Mouse (Mus musculus): ENCODE measurements at regions not wholly inside any gene's neighbourhood (a gene's known extent, or its start where the extent isn't known, plus 50 kb on each side); places are given as distances from the start of the nearest gene placed in this dataset.
"Not testable (repeated sequence)": the region's sequence is repeated elsewhere in the genome, so short reads cannot be mapped to it uniquely, and the experiment has no call there.

DNA sequence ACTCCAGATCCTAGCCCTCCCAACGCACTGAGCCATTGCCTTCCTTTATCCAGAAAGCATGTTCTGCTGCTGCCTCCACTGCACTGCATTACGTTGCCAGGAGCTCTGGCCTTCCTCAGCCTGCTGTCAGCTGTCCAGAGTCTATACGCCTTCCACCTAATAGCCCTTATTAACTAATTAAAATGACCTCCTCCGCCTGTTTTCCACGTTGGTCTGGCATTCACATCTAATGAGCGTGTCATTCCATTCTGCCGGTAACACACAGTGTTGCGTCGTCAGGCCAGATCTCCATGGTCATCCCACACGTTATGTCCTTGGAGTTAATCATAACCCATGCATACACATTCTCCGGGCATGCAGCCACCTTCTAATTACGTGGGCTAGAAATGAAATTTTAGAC, 56.7 kb upstream of the Med4 start:
- WGBS: 60% methylated on average over 12 of the region's 12 CpGs
- H3K27me3 ChIP-seq: no peaks in the 10 kb centered on the region
- H3K4me3 ChIP-seq: no peak overlapping the region
- ATAC-seq (ENCODE audit: borderline replicate concordance, extremely low read depth, low FRiP score, low TSS enrichment): no peak
- H3K9ac ChIP-seq: no peak overlapping the region
- no peak overlapping the region for H3K4me2 ChIP-seq
- H3K36me3 ChIP-seq: no peaks in the 10 kb centered on the region
- 0 out of 2 replicates have a peak, but pooled peaks cover 5% of the 10 kb centered on the region for H3K4me1 ChIP-seq
- no peaks in the 10 kb centered on the region for H3K9me3 ChIP-seq
- no peak overlapping the region for H3K27ac ChIP-seq

DNA sequence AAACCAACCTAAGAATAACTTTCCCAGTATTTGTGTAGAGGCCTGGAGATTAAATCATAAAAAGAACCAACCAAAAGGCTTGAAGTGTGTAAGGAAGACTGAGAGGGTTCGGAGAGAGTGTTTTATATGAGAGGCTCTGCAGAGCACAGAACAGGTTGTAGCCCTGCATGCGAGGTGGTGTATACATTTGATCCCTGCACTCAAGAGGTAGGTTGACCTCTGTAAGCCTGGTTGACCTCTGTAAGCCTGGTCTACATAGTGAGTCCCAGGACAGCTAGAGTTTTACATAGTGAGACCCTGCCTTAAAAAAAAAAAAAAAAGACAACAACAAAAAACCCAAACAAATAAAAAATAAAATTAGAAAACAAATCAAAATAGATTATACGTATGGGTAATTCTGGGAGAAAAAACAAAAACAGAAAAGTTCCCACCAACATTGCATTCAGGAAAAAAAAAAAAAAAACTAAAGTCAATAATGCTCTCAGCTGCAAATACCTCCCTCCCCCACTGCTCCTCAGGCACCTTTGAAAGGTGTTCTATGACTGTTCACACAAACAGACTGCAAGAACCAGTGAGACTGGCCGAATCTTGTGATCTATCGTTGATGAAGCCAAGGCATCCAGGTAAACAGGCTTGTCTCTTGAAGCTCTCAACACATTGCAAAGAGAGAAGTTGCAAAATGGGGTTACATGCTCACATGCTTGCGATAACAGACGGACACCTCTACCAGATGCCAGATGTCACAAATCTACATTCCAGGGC, 57.3 kb upstream of the Med4 start:
- H3K9ac ChIP-seq: no peak overlapping the region
- no peaks in the 10 kb centered on the region for H3K9me3 ChIP-seq
- H3K4me1 ChIP-seq: 0 out of 2 replicates have a peak, but pooled peaks cover 5% of the 10 kb centered on the region
- H3K4me2 ChIP-seq: no peak overlapping the region
- H3K27ac ChIP-seq: no peak overlapping the region; the same call in 1 of the 2 replicates
- no peaks in the 10 kb centered on the region for H3K36me3 ChIP-seq
- H3K27me3 ChIP-seq: no peaks in the 10 kb centered on the region
- no peak overlapping the region for H3K4me3 ChIP-seq
- no peak for ATAC-seq (ENCODE audit: borderline replicate concordance, extremely low read depth, low FRiP score, low TSS enrichment)
- WGBS: 55% methylated on average over 7 of the region's 7 CpGs

DNA sequence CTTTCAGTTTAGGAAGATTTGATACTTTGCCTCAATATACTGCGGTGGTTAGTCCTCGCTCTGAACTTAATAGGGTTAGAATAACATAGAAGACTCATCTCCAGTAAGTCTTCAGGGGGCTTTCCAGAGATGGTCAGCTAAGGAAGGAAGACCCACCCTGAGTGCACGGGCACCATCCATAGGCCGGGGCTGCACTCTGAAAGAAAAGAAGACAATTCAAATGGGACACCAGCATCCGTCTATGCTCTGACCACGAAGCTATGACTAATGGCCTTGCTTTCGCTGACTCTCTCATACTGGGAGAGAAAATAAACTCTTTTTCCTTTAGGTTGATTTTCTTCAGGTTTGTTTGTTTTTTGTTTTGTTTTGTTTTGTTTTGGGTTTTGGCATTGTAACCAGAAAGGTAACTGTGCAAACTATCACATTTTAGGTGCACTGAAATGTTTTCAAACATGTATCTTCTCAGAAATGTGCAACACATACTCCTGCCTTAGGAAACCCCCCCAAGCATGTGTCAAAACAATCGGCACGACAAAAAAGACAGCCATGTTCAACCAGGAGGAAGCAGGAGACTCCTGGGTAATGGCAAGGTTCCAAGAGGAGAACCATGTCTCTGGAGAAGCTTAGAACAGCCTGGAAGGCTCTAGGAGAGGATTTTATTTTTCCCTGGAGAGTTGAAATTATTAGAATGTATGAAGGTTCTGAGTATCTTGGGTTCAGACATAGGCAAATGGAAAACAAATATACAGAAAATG, 58.4 kb upstream of the Med4 start:
- Histone ChIP-seq H3K27me3 (no peaks in the 10 kb centered on the region), H3K9me3 (no peaks in the 10 kb centered on the region), H3K9ac (no peak overlapping the region), H3K4me2 (no peak overlapping the region), H3K27ac (no peak overlapping the region), H3K4me1 (0 out of 2 replicates have a peak, but pooled peaks cover 5% of the 10 kb centered on the region), H3K4me3 (no peak overlapping the region), H3K36me3 (no peaks in the 10 kb centered on the region)
- ATAC-seq (ENCODE audit: borderline replicate concordance, extremely low read depth, low FRiP score, low TSS enrichment): no peak
- WGBS: 74% methylated on average over 9 of the region's 9 CpGs

DNA sequence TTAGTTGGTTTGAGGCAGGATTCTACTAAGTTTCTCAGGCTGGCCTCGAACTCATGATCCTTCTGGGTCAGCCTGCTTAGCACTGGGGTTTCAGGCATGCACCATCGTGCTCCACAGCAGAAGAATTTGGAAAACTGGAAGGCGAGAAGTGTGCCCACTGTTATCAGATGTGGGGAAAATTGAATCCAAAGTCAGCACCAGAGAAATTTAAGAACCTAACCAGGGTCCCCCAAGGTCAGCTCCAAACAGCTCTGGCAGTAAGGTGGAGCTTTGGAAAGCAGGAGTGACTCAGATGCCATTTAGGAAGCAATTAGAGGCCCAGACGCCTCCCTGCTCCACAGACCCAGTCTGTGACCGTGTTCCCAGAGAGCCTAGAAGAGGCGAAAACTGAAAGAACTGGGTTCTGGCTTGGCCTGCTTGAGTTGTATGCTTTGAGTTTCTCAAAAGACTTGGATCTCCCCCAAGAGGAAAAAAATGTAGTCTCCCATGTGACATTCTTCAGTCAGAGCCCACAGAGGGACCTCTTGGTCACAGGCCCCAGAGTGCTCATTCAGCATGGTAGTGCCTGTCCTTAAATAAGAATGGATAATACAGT, 59.8 kb upstream of the Med4 start:
- Histone ChIP-seq H3K4me3 (no peak overlapping the region), H3K4me1 (peaks cover 17% of the 10 kb centered on the region), H3K9me3 (no peaks in the 10 kb centered on the region), H3K9ac (no peak overlapping the region), H3K27me3 (no peaks in the 10 kb centered on the region), H3K36me3 (no peaks in the 10 kb centered on the region), H3K27ac (peak overlapping the region; percentile 55; the same call in 1 of the 2 replicates), H3K4me2 (no peak overlapping the region)
- WGBS: 62% methylated on average over 6 of the region's 6 CpGs
- peak; percentile 41; the same call in 1 of the 2 replicates for ATAC-seq (ENCODE audit: borderline replicate concordance, extremely low read depth, low FRiP score, low TSS enrichment)

DNA sequence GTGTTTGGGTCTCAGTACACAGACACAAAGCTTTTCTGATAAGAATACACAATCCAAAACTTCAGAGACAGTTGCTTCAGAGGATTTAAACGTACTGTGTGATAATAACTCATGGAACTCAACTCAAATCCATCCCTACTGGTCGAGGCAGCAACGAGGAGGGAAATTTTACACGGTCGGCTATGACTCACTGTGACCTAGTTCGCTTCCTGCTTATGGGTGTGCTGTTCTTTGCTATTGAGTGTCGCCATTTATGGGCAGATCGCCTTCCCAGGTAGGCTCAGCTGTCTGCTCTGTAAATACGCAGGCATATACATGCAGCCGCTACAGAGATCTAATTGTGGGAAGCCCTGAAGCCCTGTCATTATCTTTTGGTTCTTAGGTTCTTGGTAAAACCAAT, 60.7 kb upstream of the Med4 start:
- H3K36me3 ChIP-seq: no peaks in the 10 kb centered on the region
- WGBS: 81% methylated on average over 10 of the region's 10 CpGs
- no peaks in the 10 kb centered on the region for H3K9me3 ChIP-seq
- H3K27ac ChIP-seq: no peak overlapping the region
- no peak overlapping the region for H3K4me3 ChIP-seq
- no peak for ATAC-seq (ENCODE audit: borderline replicate concordance, extremely low read depth, low FRiP score, low TSS enrichment)
- peaks cover 19% of the 10 kb centered on the region for H3K4me1 ChIP-seq
- no peaks in the 10 kb centered on the region for H3K27me3 ChIP-seq
- no peak overlapping the region for H3K9ac ChIP-seq
- no peak overlapping the region for H3K4me2 ChIP-seq

DNA sequence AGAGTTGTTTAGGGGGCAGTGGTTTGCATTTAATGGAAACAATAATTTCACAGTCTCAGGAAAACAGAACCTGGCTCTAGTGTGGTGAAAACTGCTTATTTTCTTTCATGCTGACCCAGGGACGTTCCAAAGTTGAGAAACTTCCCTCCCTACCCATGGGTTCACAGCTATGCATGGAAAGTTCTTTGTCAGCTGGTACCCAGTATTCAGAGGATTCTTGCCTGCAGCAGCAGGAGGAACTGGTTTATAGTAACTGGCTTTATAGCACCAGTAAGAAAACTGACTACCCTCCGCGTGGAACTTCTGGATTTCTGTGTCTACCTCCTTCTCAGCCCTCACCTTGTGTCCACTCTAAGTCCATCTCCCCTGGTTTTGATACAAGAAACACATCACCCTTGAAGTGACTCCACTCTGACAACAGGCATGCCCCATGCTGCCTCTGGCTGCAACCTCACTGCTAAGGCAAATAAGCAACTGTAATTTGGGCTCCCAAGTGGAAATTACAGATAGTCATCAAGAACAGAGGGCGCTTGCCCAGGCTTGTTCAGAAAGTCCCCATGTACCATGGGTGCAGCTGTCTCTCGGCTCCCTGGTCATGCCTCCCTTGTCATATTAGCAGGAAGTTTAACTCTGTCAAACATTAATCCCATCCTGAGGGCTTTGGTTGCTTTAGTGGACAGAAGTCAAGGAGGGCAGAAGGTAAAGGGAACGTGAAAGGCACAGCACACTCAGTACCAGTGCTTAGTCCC, 60.6 kb upstream of the Itm2b start:
- Histone ChIP-seq H3K4me2 (no peak overlapping the region), H3K36me3 (no peaks in the 10 kb centered on the region), H3K9ac (no peak overlapping the region), H3K27ac (peak overlapping the region; percentile 67), H3K9me3 (no peaks in the 10 kb centered on the region), H3K27me3 (no peaks in the 10 kb centered on the region), H3K4me3 (no peak overlapping the region), H3K4me1 (peaks cover 23% of the 10 kb centered on the region)
- no peak; the same call in 1 of the 2 replicates for ATAC-seq (ENCODE audit: borderline replicate concordance, extremely low read depth, low FRiP score, low TSS enrichment)
- WGBS: 53% methylated on average over 6 of the region's 6 CpGs

DNA sequence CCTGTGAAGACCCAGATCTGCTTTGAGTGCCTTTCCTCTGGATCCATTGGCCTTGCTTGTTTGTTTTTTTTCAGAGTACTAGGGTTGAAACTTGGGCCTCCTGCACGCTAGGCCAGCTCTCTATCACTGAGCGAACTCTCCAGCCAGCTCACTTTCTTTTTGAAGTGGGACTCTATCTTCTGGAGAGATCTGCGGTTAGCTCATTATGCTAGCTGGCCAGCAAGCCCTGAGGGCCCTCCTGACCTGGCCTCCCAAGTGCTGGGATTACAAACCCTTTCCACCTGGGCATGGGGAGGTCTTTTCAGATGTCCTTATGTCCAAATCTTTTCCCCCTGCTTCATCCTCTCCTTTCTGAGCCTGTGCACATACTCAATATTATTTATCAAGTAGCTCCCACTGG, 59.6 kb upstream of the Itm2b start:
- Histone ChIP-seq H3K27ac (peak overlapping the region; percentile 67), H3K36me3 (no peaks in the 10 kb centered on the region)
- no peak for ATAC-seq (ENCODE audit: borderline replicate concordance, extremely low read depth, low FRiP score, low TSS enrichment)

DNA sequence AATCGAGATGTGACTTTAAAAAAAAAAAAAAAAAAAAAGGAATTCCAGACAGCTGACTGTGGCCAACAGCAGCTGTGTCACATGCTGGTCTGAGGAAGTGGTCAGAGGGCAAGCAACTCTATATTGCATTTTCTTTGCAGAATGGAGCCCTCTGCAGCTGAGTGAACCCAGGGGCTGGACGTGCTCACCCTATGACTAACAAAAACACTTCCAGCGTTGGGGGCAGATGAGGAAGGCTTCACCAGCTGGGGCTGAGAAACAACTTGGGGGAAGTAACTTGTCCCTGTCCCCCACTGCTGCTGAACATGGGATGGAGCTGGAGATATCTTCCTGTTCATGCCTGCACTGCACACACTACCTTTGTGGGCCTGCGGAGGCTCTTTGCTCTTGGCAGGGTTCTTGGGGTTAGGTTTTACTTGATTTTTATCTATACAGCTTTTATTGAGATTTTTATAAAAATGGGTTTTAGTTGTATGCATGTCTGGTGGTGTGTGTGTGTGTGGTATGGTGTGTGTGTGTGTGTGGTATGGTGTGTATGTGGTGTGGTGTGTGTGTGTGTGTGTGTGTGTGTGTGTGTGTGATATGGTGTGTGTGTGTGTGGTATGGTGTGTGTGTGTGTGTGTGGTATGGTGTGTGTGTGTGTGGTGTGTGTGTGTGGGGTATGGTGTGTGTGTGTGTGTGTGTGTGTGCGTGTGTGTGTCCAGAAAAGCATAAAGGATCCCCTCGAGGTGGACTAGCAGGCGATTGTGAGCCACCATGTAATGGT, 57.0 kb upstream of the Itm2b start:
- Histone ChIP-seq H3K9ac (no peak overlapping the region), H3K9me3 (no peaks in the 10 kb centered on the region), H3K4me3 (no peak overlapping the region), H3K36me3 (no peaks in the 10 kb centered on the region), H3K4me1 (peaks cover 18% of the 10 kb centered on the region), H3K4me2 (no peak overlapping the region), H3K27me3 (no peaks in the 10 kb centered on the region), H3K27ac (no peak overlapping the region)
- ATAC-seq (ENCODE audit: borderline replicate concordance, extremely low read depth, low FRiP score, low TSS enrichment): no peak
- 67% methylated on average over 7 of the region's 7 CpGs for WGBS

More for the DNA sequence above, 59.6 kb upstream of the Itm2b start:
- no peaks in the 10 kb centered on the region for H3K27me3 ChIP-seq
- peaks cover 18% of the 10 kb centered on the region for H3K4me1 ChIP-seq
- no peak overlapping the region for H3K9ac ChIP-seq
- WGBS: 36% methylated on average over 3 of the region's 3 CpGs
- no peaks in the 10 kb centered on the region for H3K9me3 ChIP-seq
- no peak overlapping the region for H3K4me3 ChIP-seq
- no peak overlapping the region for H3K4me2 ChIP-seq

DNA sequence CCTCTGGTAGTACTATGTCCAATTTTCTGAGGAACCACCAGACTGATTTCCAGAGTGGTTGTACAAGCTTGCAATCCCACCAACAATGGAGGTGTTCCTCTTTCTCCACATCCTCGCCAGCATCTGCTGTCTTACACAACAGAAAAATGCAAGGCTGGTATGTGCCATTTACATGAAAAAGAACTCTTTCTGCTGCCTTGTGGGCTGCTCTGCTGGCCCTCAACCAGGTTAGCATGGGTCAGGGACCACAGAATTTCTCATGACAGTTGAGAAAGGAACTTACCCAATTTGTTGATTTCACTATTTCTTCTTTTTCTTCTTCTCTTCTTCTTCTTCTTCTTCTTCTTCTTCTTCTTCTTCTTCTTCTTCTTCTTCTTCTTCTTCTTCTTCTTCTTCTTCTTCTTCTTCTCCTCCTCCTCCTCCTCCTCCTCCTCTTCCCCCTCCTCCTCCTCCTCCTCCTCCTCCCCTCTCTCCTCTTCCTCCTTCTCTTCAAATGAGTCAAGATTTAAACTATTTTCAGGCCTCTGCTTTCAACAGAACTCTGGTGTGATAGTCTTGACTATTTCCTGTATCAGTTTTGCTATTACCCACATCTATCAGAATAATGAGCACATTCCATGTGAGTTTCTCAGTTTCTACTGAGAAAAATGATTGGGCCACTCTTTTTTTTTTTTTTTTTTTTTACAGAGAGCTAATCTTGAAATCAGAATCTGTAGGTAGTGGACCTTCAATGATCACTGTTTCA, 56.3 kb upstream of the Itm2b start:
- H3K4me3 ChIP-seq; H3K36me3 ChIP-seq; H3K9ac ChIP-seq; H3K9me3 ChIP-seq; H3K4me2 ChIP-seq; H3K27me3 ChIP-seq; ATAC-seq (ENCODE audit: borderline replicate concordance, extremely low read depth, low FRiP score, low TSS enrichment); H3K27ac ChIP-seq: not testable (repeated sequence)
- WGBS: 76% methylated on average over 1 of the region's 1 CpGs
- peaks cover 18% of the 10 kb centered on the region for H3K4me1 ChIP-seq

DNA sequence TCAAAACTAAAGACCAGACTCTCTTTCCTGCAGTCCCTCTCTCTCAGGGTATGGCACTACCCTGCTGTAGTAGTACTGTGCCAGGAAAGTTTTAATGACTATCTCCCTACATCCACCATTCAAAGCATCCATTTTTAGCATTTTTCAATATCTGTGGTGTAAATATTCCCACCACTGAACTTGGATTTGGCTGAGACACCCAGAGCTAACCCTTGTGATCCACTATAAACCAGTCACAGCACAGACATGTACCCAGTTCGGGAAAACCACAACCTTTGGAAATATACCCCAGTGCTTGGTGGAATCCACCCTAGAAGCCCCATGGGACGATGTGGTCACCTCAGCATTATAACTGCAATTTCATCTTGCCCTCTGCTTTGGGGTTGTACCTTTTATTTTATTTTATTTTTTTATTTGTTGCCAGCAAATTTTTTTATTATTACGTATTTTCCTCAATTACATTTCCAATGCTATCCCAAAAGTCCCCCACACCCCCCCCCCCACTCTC, 54.8 kb upstream of the Itm2b start:
- no peaks in the 10 kb centered on the region for H3K36me3 ChIP-seq
- WGBS: 83% methylated on average over 3 of the region's 3 CpGs

More for the DNA sequence above, 54.8 kb upstream of the Itm2b start:
- H3K4me3 ChIP-seq: no peak overlapping the region
- peaks cover 4% of the 10 kb centered on the region; the same call in 1 of the 2 replicates for H3K4me1 ChIP-seq
- no peaks in the 10 kb centered on the region for H3K27me3 ChIP-seq
- H3K9me3 ChIP-seq: no peaks in the 10 kb centered on the region
- ATAC-seq (ENCODE audit: borderline replicate concordance, extremely low read depth, low FRiP score, low TSS enrichment): no peak
- H3K27ac ChIP-seq: no peak overlapping the region
- no peak overlapping the region for H3K9ac ChIP-seq
- no peak overlapping the region for H3K4me2 ChIP-seq
